Mouse (Mus musculus) adrenal gland, postnatal 4 days (tissue): ENCODE data around the gene Dennd1b. TPM values are rescaled to one million over a fixed set of nuclear protein-coding genes. Genes with fewer than 3 reads are reported as not detected.

Source experiments
- DNase-seq, 2 experiments: peaks; one replicate each; pipeline ENCODE4 v3.0.0; 2021 to 2022; ENCODE audit warnings: low spot score in 2 of 2, mixed read lengths in 2 of 2
- total RNA-seq, 2 experiments: library from RNA; stranded (reverse); gene quantifications; 2 replicates each; pipeline ENCODE4 v1.2.3; 2021

Dennd1b gene
- total RNA-seq, 2 experiments from 2014 or later, result 25.0 to 26.2 TPM

DNA sequence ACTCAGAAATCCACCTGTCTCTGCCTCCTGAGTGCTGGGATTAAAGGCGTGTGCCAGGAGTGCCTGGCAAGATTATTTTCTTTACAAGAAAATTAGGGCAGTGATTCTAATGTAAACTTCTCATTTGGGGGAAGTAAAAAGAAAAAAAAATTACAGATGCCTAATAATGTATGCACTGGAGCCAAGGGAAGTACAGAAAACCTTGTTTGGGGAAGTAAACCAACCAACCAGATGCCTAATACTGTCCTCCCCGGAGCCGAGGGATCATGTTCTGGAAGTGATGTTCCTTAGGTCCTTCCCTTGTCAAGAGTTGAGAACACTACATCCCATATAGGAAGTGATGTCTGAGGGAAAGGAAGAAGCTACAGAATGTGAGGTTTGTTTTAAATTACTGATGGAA, 44.2 kb downstream of the Dennd1b start:
- DNase-seq, result no peak

DNA sequence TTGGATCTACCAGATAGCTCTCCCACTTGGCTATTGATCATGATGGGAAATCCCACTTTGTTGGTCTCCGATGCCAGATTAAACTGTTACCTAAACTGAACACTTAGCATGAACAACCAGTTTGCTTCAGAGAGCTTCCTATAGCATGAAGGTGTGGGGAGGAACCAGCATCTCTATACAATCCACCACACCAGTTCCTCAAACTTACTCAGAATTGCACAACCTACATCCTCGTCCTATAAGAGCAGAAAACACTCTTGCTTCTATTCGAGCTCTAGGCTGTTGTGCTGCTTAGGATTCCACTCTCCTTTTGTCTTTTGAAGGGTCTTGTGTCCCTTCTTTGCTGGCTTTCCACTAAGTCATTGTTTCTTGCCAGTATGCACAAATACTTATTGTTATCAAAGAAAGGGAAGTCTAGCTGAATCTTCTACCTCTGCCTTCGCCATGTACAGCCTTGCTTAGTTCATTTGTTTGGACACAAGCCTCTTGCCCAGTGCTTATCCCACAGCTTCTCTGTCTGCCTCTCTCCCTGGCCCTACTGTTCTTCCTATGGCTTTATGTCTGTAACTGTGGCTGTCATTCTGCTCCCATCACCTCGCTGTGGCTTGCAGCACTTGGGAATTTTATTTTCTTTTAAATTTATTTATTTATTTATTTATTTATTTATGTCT, 52.0 kb downstream of the Dennd1b start:
- DNase-seq, result no peak

DNA sequence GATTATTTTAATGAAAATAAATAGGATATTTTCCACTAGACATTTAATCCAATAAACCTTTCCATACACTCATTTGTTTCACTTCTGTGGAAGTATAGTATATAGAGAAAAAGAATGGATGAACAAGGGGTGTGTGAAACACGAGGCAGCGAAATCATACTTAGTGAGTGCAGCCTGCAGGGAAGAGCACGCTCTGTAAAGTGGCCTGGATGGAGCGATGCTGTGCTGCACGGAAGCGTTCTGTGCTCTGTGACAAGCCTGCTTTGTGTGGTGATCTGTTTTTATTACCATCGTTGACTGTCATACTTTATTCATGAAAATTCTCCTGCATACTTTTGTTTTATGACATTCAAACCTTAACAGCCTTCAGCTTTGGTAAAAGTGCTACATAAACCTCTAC, 58.1 kb downstream of the Dennd1b start:
- DNase-seq, result no peak

DNA sequence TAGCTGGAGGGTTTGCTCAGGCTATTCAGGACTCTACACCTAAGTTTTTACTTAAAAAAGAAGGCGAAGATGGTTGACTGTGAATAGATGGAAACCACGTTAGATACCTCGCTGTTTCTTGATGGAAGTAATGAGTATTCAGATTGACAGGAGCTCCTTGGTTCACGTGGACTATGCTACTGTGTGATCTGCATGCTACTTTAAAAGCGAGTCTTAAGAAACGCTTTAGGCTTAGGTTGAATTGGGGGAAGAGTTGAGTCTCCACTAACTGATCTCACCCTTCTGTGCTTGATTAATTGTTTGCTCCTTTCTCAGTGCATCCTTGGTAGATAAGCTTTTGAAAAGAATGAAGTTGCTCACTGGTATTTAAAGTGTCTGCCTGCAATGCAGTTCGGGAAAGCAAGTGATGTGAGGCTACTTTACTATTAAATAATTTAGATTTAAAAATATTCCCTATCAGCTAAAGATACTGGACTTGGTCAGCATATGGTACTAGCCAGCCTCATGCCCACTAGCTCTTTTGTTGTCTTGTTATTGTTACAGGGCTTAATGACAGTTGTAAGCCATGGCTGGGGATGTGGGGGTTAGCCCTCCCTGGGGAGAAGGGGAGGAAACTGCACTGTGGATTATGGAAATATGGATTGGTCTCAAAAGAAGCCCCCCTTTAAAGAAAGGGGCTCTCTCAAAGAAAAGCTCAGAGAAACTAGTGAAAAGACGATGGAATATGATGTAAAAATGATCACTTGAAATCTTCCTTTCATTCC, 62.8 kb downstream of the Dennd1b start:
- no peak for DNase-seq

DNA sequence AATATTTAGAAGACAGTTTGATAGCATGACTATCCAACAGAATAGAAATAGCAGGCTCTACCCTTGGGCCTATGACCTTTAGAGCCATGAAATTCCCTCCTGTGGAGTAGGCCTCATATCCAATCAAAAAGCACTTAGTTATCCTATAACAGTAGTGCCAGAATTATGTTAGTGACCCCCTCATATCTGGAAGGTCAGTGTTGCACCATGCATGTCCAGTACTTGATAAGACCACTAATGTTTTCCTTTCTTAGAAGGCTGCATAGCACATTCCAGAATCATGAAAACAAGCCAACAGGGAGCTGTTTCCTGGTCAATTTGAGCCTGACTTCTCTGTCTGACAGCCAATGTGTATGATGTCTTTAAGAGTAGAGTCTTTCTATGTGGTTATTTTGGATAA, 66.3 kb downstream of the Dennd1b start:
- no peak for DNase-seq

DNA sequence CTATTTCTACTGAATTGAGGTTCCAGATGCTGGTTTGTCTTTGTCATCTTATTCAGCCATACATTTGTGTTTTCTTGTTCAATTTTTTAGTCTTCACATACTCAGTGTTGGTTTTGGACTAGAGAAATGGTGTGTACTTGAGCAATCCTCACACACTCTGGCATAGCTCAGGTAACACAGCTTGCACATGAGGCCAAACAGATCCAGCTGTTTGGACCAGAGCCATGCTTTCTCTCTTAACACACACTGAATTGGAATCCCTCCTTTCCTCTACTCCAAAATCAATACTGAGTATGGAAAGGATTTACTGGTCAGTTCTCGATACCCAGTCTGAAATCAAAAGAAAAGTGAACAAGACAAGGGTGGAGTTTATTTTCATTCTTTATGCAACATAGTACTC, 69.2 kb downstream of the Dennd1b start:
- no peak for DNase-seq

DNA sequence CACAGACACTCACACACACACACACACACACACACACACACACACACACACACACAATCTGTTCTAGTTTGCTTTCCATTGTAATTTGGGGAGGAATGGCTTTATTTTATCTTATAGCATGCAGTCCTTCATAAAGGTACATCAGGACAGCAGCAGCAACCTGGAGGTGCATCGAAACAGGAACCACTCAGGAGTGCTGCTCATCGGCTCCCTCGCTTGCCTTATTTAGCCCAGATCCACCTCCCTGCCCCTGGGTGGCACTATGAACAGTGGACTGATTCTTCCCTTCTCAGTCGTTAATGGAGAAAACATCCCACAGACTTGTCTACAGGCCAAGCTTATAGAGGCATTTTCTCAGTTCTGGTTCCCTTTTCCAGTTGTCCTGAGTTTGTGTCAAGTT, 71.9 kb downstream of the Dennd1b start:
- no peak for DNase-seq

DNA sequence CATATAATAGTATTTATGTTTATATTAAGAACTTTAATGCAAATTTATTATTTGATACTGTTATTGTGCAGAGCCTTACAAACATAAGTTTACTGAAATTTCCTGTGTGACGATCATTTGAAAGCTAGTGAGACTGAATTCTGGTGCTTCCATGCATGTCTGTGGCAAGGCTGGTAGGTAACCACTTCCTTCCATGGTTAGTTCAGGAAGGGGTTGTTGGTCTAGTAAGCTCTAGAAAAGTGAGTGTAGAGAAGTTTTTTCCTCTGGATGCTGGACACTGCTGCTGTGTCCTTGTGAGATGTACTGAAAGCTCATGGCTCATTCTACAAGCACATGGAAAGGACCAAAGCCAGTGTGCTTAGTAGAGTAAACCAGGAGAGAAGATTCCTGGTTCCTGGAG, 73.1 kb downstream of the Dennd1b start:
- DNase-seq, result no peak

DNA sequence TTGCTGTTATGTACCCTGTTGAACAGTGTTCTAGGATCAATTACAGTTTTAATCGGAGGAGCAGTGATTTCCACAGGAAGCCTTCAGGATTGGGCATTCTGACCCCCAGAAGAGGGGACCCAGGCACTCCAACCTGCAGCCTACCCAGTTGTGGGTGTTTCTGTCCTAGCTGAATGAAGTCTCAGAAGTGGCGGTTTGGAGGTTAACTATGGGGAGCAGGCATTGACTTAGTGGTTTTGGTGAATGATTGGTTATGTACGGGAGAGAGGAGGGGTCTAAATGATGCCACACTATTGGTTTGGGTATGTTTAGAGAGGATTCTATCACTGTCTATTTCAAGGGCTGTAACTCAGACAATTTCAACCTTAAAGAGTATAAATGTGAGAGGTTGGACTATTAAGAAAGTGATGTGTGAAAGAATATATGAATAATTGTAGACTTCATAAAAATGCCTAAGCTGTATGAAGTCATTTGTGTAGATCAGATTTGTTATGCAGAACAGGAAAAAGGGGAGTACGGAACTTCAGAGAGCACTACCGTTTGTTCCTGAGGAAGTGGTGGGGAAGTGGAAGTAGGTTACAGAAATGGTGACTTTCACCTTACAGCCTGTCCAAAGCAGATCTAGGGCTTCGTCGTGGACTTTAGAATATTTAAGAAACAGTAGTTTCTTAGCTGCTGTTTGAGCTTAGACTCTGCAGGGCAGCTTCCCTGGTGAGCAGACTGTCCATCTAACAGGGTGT, 73.7 kb downstream of the Dennd1b start:
- DNase-seq, result no peak

DNA sequence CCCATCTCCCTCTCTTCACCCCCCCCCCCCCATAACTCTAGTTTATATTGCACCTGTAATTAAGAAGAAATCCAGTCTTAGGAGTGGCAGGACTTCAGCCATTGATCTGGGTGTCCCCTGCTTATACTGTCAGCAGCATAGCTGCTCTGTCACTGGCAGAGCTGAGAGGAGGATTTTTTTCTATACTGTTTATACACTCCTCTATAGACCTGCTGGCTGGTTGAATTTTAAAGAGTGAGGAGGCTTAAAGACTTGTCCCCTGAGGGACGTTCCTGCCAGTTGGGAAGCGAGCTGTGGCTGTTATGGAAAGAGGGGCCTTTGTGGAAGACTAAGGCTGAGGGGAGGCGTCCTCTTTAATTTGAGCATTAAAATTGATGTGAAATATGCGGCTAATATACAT, 74.8 kb downstream of the Dennd1b start:
- DNase-seq, result no peak

DNA sequence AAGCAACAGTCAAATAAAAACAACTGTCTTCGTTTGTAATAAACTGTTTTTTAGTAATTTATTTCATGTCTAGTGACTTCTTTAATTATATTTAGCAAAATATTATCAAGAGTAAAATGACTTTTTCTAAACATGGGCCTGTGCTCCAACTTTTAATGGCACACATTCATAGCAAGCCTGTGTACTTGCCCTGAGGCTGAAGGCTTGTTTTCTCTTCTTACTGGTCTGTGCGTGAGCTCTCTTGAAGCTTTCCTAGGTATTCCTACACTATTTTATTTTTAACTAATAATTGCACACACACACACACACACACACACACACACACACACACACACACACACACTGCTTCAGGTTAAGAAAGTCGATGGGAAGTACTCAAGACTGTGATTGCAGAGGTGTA, 75.4 kb downstream of the Dennd1b start:
- DNase-seq, result no peak

DNA sequence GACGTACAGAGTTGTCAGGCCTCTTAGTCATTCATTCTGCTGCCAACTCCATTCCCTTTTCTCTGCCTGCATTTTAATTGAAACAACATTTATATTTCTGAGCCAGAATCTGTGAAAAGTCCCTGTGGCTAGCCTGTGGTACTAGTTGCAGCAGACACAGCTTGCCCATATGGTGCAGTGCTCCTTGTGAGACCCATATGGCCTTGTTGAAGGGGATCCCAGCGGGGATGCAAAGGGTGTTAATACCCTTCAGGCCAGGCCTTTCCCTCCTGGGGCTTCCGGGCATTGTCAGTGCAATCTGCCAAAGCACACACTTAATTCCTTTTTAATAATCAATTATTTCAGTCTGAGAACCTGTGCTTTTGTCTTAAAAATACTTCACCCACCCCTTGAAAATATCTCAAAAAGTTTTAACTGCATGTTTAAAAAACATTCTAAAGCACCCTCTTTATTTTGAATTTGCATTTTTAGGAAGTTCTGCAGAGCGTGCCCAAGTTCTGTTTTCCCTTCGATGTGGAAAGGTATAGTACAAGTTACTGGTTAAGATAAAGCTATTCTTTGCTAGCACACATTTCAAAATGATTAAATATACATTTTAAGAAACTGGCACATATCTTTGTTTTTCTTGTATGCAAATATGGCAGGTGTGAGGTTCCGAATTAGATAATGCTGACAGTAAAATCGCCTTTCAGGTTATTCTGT, 76.4 kb downstream of the Dennd1b start:
- DNase-seq, result no peak

DNA sequence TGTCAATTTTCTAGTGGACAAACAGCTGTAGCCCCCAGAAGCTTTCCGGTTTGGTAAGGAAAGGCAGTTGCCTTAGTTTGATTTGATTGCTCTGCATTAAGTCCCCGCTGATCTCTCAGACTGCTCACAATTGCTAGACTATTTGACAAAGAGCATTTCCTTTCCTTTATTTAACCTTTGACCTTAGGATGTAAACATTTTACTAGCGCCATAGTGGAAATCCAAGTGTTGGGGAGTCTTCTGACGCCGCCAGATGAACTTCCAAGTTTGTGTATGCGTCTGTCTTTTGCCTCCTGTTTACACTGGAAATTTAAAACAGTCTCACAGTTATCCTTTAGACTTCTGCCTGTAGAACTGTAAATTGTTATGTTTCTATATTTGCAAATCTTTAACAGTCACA, 85.8 kb downstream of the Dennd1b start:
- DNase-seq, result no peak

DNA sequence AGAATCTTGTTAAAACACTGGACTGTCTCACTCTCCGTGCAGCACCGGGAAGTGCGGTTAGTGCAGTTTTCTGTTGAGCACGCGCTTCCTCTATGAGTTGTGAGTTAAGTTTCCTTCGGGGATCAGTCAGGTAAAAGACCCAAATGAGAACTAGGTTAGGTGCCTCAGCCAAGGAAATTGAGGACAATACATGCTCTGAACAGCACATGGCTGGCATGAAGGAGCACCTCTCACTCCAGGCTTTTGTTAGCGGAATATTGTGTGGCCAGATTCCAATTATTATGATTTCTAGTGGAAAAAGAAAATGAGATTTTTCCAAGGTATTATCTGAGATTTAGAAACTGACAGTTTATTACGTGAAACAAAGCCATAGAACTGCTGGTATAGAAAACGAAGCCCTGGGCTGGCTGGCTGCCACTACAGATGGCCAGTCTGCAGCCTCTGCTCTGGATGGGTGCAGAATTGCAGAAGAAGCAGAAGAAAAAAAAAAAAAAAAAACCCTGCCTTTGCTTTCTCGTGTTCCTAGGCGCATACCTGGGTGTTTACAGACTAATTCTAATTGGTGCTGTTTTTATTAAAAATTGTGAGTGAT, 86.7 kb downstream of the Dennd1b start:
- no peak for DNase-seq

DNA sequence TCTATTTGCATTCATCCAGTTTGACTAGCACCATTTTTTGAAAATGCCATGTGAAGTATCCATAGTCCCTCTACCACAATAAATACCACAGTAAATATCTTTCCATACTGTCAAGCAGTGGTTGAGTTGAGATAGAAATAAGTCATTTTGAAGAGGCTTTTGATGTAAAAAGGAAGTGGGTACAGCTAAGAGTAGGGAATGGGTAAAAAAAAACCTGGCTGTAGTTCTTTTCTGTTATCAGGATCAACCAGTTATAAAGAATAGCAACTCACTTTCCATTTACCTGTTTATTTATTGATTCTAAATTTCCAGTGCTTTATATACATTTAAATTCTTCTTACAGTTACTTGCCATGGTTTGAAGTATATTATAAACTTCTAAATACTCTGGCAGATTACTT, 89.8 kb downstream of the Dennd1b start:
- DNase-seq, result no peak

DNA sequence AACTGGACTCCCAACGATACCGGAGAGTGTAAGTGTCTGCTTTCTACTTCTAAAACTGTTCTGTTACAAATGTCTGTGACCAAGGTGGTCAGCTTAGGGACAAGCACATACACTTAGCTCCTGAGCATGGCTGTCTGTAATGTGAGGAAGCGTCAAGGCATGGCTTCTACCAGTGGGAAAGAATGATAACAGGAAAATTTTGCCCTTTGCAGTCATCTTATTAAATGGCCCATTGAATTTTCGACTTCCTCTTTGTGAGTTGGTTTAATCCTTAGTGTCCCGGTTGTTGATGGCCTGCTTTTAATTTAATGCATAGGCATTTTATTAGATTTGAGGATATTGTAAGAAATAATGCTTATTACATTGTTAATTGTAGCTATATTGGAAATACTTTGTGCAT, 97.1 kb downstream of the Dennd1b start:
- no peak for DNase-seq

DNA sequence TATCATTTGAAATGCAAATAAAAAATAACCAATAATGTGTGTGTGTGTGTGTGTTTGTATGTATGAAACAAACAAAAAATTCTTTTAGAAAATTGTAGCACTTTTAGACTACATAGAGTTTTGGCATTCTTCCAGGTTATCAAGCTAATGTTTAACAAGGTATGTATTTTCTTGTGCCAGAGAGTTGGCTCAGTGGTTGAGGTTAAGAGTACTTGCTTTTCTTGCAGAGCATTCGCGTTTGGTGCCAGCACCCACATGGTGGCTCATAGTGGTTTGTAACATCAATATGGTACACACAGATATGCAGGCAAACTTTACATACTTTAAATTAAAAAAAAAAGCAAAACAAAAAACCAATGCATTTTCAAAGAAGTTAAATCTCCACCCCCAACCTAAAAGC, 101.5 kb downstream of the Dennd1b start:
- DNase-seq, result no peak

DNA sequence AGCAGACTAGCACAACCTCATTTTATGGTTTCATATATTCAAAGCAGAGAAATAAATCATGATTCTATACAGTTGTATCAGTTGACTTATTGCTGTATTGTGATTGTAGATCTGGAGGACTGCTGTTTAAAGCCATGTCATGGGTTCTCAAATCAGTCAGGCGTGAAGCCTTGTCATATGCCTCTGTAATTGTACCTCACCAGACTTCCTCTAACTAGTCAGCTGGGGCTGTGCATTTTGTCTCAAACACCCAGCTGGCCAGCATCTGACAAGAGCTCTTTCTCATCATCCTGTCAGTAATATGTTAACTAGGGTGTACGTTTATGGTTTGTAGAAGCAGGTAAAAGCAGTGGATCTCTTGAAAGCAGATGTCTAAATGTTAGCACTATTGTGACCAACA, 104.0 kb downstream of the Dennd1b start:
- DNase-seq, result no peak

DNA sequence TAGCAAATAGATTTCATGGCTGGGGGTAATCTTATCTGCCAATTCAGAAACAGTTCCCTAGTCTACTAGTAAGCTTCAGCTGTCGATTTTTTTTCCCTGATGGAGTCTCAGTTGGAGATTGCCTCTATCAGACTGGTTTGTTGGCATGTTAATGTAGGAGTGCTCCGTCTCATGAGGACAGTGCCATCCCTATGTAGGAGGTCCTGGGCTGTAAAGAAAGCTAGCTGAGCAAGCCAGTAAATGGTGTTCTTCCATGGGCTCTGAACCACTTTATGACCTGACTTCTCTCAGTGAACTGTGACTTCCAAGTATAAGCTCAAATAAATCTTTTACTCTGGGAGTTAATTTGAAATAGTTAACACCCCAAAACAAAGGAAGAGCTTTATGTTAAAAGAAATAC, 107.8 kb downstream of the Dennd1b start:
- no peak for DNase-seq

DNA sequence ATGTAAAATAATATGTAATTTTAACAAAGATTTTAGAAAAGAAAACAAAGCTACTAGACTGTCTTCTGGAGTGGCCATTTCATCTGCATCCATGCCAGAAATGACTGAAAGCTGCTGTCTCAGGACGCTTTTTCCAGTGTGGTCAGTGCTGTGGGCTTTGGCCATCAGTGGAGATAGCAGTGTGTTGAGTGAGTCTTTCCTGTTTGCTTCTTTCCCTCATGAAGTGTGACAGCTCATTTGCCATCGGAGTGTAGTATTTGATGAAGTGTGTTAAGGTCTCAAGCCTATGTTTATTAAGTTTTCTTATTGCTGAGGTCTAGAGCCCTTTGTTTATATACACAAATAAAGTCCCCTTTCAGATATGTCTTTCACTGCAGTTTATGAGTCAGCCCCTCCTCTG, 112.4 kb downstream of the Dennd1b start:
- no peak for DNase-seq

DNA sequence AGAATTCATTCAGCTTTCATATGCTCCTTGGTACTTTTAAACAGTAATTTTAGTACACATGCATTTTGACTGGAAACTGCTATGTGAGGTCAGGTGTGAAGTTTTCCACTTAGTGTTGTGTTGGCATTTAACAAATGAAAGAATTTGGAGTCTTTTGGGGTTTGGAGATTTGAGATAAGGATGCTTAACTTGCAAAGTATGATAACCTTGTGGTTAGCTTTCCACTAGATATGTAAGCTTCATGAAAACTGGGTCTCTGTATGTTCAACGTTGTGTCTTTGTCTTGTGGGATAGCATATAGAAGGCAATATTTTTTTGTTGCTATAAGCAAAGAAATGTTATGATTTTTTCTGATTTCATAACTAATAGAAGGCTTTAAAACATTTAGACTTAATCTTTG, 114.8 kb downstream of the Dennd1b start:
- DNase-seq, result no peak
